Mouse (Mus musculus) megakaryocyte, embryonic 14.5 days (primary cell): ENCODE results near the gene Cyp2b10.

Source experiments
- FLI1 ChIP-seq: IDR thresholded peaks from 2 replicates; pipeline ENCODE4 v1.6.1; 2012; ENCODE audit warnings: low read length, inconsistent platforms, mixed read lengths
- GATA1 ChIP-seq: IDR thresholded peaks from 3 replicates; pipeline ENCODE4 v1.6.1; 2012; ENCODE audit warnings: mixed read lengths, low read length, inconsistent platforms, borderline replicate concordance

DNA sequence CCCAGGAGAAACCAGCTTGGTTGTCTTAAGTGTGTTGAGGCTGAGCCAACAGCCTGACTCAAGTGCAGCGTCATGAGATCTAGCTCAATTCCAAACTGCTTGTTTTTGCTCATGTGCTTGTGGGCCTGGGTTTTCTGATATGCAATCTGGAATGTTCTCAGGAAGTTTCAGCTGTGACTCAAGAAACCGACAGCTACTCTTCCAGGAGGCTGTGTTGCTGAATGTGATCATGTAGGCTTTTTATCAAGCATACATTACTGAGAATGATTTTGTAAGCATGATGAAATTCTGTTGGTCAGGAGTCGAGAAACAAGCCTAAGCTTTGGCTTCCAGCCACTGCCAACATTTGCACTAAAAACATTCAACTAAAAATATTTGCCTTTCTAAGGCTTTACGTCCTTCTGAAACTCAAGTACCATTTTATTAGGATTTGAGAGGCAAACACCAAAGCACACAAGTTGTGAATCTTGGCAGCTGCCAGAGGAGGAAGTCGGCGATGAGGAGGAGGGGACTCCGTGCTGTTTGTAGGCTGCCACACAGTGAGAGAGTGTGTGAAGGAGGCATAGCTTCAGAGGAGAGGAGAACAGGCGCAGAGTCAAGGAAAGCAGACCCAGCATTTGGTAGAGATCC lies 4.8 kb downstream of the Cyp2b10 start:
- TF ChIP-seq GATA1 (no peak), FLI1 (no peak)
